ENCODE assay signal across 8 mouse cellular contexts in genomic region chr10:24635331-24635815, GRCm38 (mm10). TPM values are rescaled to one million over a fixed set of nuclear protein-coding genes. Genes with fewer than 3 reads are reported as not detected.
DNase-seq lines count a peak whose midpoint lies in the region; TF ChIP-seq lines count a peak whose summit lies in the region.

No protein-coding gene starts in this region.

- TF ChIP-seq EP300 in MEL (IDR thresholded peaks at IDR 0.05; ENCODE audit: low read depth in 1 of 2, low read length in 2 of 2), result peak; percentile 33 to 44; a peak in 2 of 4 replicates

- no peak for TF ChIP-seq RAD21 in MEL (IDR thresholded peaks at IDR 0.05; ENCODE audit: low read depth, low read length)

- peak overlapping the region; percentile 55 for H3K9ac ChIP-seq in MEL (ENCODE audit: control insufficient read depth, low read depth, low read length, poor library complexity, severe bottlenecking)

- H3K4me1 ChIP-seq in kidney, adult 2 months (ENCODE audit: control insufficient read depth, insufficient read depth, low read length), result peaks cover 2% of the 10 kb centered on the region; the same call in 1 of the 2 replicates
- peaks cover 3 to 9% of the 10 kb centered on the region in 2 experiments for H3K4me1 ChIP-seq in MEL (ENCODE audit: control insufficient read depth in 1 of 2, insufficient read depth in 2 of 2, low read length in 2 of 2)

- H3K79me2 ChIP-seq in MEL (ENCODE audit: control insufficient read depth, insufficient read depth, low read length, poor library complexity), result no peaks in the 10 kb centered on the region

- no peaks in the 10 kb centered on the region for H3K36me3 ChIP-seq in kidney, adult 2 months (ENCODE audit: control insufficient read depth, insufficient read depth, low read length)
- peaks cover 0 to under 1% of the 10 kb centered on the region in 2 experiments; a peak in 2 of 4 replicates for H3K36me3 ChIP-seq in MEL (ENCODE audit: control insufficient read depth in 1 of 2, insufficient read depth in 2 of 2, low read length in 2 of 2)
- H3K36me3 ChIP-seq in splenic B cell, adult 2 months (ENCODE audit: control insufficient read depth, insufficient read depth, low read length, poor library complexity, severe bottlenecking), result no peaks in the 10 kb centered on the region

- H3K27ac ChIP-seq in kidney, adult 2 months (ENCODE audit: insufficient read depth, low read depth, low read length), result no peak overlapping the region
- peak overlapping the region; percentile 61 for H3K27ac ChIP-seq in MEL (ENCODE audit: control insufficient read depth, low read depth, low read length)

- 76% methylated on average over 11 of the region's 11 CpGs for WGBS in kidney, adult 2 months
- 27% methylated on average over 11 of the region's 11 CpGs for WGBS in large intestine, adult 2 months

- TF ChIP-seq POLR2A in kidney, adult 2 months (IDR thresholded peaks at IDR 0.05; ENCODE audit: low read depth, low read length), result no peak
- 0 out of 4 replicates have a peak, but pooled peaks of 1 of the 2 experiments have one; percentile 42 for TF ChIP-seq POLR2A in MEL (IDR thresholded peaks at IDR 0.05; ENCODE audit: control insufficient read depth in 1 of 2, insufficient read depth in 1 of 2, low read depth in 1 of 2, low read length in 2 of 2, poor library complexity in 1 of 2)

- no peak overlapping the region for H3K4me3 ChIP-seq in kidney, adult 2 months (ENCODE audit: insufficient read depth, low read depth, low read length)
- H3K4me3 ChIP-seq in MEL (ENCODE audit: control insufficient read depth in 1 of 2, insufficient read depth in 1 of 2, low read depth in 2 of 2, low read length in 2 of 2), result peak overlapping the region; percentile 54 to 69

- TF ChIP-seq CTCF in kidney, adult 2 months (conservative IDR thresholded peaks at IDR 0.05; ENCODE audit: insufficient read depth, insufficient read length, low read depth, low read length), result no peak
- no peak; a peak in 1 of 6 replicates for TF ChIP-seq CTCF in MEL (IDR thresholded peaks at IDR 0.05 in 2 of 3, conservative IDR thresholded peaks at IDR 0.05 in 1 of 3; ENCODE audit: control insufficient read depth in 1 of 3, insufficient read depth in 1 of 3, low read depth in 2 of 3, low read length in 3 of 3, poor library complexity in 1 of 3, severe bottlenecking in 1 of 3)

- peak; percentile 19 for DNase-seq in kidney, adult 2 months
- DNase-seq in kidney, adult 11 months, result no peak
- DNase-seq in MEL (ENCODE audit: low read depth, low spot score), result peak; percentile 86
- DNase-seq in large intestine, adult 2 months (ENCODE audit: low read depth, low spot score), result peak; percentile 66
- peak; percentile 39 for DNase-seq in splenic B cell, adult 2 months (ENCODE audit: low read depth, low spot score)
- no peak for DNase-seq in cerebellum, adult 9-10 months
- no peak for DNase-seq in gastrocnemius, adult 8-10 months (ENCODE audit: low spot score in 2 of 2)
- no peak for DNase-seq in cerebellum, adult 11 months

- no peaks in the 10 kb centered on the region for H3K27me3 ChIP-seq in kidney, adult 2 months (replicated peaks; ENCODE audit: control insufficient read depth, insufficient read depth, low read length)
- no peaks in the 10 kb centered on the region for H3K27me3 ChIP-seq in MEL (ENCODE audit: control insufficient read depth in 1 of 2, insufficient read depth in 2 of 2, low read length in 2 of 2)
- no peaks in the 10 kb centered on the region for H3K27me3 ChIP-seq in splenic B cell, adult 2 months (ENCODE audit: control insufficient read depth, insufficient read depth, low read length, poor library complexity, severe bottlenecking)

- no peaks in the 10 kb centered on the region for H3K9me3 ChIP-seq in MEL (replicated peaks; ENCODE audit: insufficient read depth, low read length)

TF ChIP-seq in MEL, 35 proteins besides CTCF, POLR2A, EP300 and RAD21:
- TF ChIP-seq BHLHE40 (IDR thresholded peaks at IDR 0.05; ENCODE audit: borderline replicate concordance, low read depth, low read length), result no peak
- TF ChIP-seq GABPA (IDR thresholded peaks at IDR 0.05; ENCODE audit: low read depth, low read length), result no peak
- no peak; the same call in 1 of the 2 replicates for TF ChIP-seq MAZ (IDR thresholded peaks at IDR 0.05; ENCODE audit: low read depth, low read length)
- peak; percentile 53; the same call in 1 of the 2 replicates for TF ChIP-seq ELF1 (IDR thresholded peaks at IDR 0.05; ENCODE audit: low read depth, low read length)
- no peak for TF ChIP-seq TBP (IDR thresholded peaks at IDR 0.05; ENCODE audit: low read depth, low read length)
- no peak for TF ChIP-seq E2F4 (IDR thresholded peaks at IDR 0.05; ENCODE audit: borderline replicate concordance, low read depth, low read length)
- peak; percentile 27; the same call in 1 of the 2 replicates for TF ChIP-seq RCOR1 (IDR thresholded peaks at IDR 0.05; ENCODE audit: low read depth, low read length)
- 0 out of 2 replicates have a peak, but pooled peaks have one; percentile 22 for TF ChIP-seq GATA1 (IDR thresholded peaks at IDR 0.05; ENCODE audit: low read depth, low read length)
- no peak for TF ChIP-seq CHD1 (IDR thresholded peaks at IDR 0.05; ENCODE audit: low read depth, low read length)
- 0 out of 4 replicates have a peak, but pooled peaks of 1 of the 2 experiments have one; percentile 56 for TF ChIP-seq USF2 (IDR thresholded peaks at IDR 0.05; ENCODE audit: borderline replicate concordance in 1 of 2, insufficient read depth in 1 of 2, low read depth in 1 of 2, low read length in 2 of 2)
- TF ChIP-seq POLR2AphosphoS5 (IDR thresholded peaks at IDR 0.05; ENCODE audit: borderline replicate concordance, low read depth, low read length), result no peak
- TF ChIP-seq USF1 (IDR thresholded peaks at IDR 0.05; ENCODE audit: low read depth, low read length), result peak; percentile 88
- TF ChIP-seq MXI1 (IDR thresholded peaks at IDR 0.05; ENCODE audit: low read depth, low read length), result peak; percentile 90
- no peak for TF ChIP-seq KAT2A (conservative IDR thresholded peaks at IDR 0.05; ENCODE audit: low read depth, low read length)
- TF ChIP-seq ZNF384 (IDR thresholded peaks at IDR 0.05; ENCODE audit: low read depth, low read length), result no peak
- peak; percentile 56 for TF ChIP-seq ETS1 (IDR thresholded peaks at IDR 0.05; ENCODE audit: low read depth, low read length)
- peak; percentile 47 for TF ChIP-seq NELFE (IDR thresholded peaks at IDR 0.05; ENCODE audit: low read depth, low read length)
- TF ChIP-seq JUND (IDR thresholded peaks at IDR 0.05; ENCODE audit: low read depth, low read length), result no peak
- TF ChIP-seq HCFC1 (IDR thresholded peaks at IDR 0.05; ENCODE audit: low read depth, low read length), result peak; percentile 47
- peak; percentile 58; the same call in 1 of the 2 replicates for TF ChIP-seq MYC (IDR thresholded peaks at IDR 0.05; ENCODE audit: low read depth, low read length)
- no peak for TF ChIP-seq UBTF (IDR thresholded peaks at IDR 0.05; ENCODE audit: borderline replicate concordance, insufficient read depth, low read depth, low read length)
- TF ChIP-seq TCF12 (IDR thresholded peaks at IDR 0.05; ENCODE audit: low read depth, low read length), result no peak
- TF ChIP-seq TAL1 (IDR thresholded peaks at IDR 0.05; ENCODE audit: low read length), result no peak
- no peak for TF ChIP-seq ZC3H11A (IDR thresholded peaks at IDR 0.05; ENCODE audit: low read depth, low read length)
- no peak for TF ChIP-seq SMC3 (IDR thresholded peaks at IDR 0.05; ENCODE audit: low read depth, low read length)
- TF ChIP-seq SIN3A (IDR thresholded peaks at IDR 0.05; ENCODE audit: low read length), result peak; percentile 78
- TF ChIP-seq ZMIZ1 (IDR thresholded peaks at IDR 0.05; ENCODE audit: low read depth, low read length), result peak; percentile 44; the same call in 1 of the 2 replicates
- no peak for TF ChIP-seq MAFK (IDR thresholded peaks at IDR 0.05; ENCODE audit: borderline replicate concordance, low read depth, low read length)
- no peak for TF ChIP-seq POLR2AphosphoS2 (IDR thresholded peaks at IDR 0.05; ENCODE audit: low read length)
- peak; percentile 41; the same call in 1 of the 2 replicates for TF ChIP-seq NRF1 (IDR thresholded peaks at IDR 0.05; ENCODE audit: insufficient read depth, low read depth, low read length, poor library complexity, severe bottlenecking)
- no peak for TF ChIP-seq CHD2 (IDR thresholded peaks at IDR 0.05; ENCODE audit: low read length)
- no peak for TF ChIP-seq MEF2A (IDR thresholded peaks at IDR 0.05; ENCODE audit: extremely low read depth, insufficient replicate concordance, low read depth, low read length, poor library complexity, severe bottlenecking)
- TF ChIP-seq ZKSCAN1 (IDR thresholded peaks at IDR 0.05; ENCODE audit: low read depth, low read length), result no peak
- no peak for TF ChIP-seq MYB (IDR thresholded peaks at IDR 0.05; ENCODE audit: low read depth, low read length)
- TF ChIP-seq MAX (IDR thresholded peaks at IDR 0.05; ENCODE audit: low read length), result peak; percentile 97

RNA-seq across cellular contexts. Expression of gene Ccn2, which starts 40.1 kb away (rescaled TPM):
- polyA plus RNA-seq in kidney, adult 2 months (2012; rRNA removed), result 115 and 153 TPM in 2 replicates
- not detected in 2 replicates for total RNA-seq in MEL (2012; rRNA removed)
- polyA plus RNA-seq in MEL (2012; ENCODE audit: insufficient read depth in 1 of 2, insufficient read length in 2 of 2, low read depth in 1 of 2, low replicate concordance in 2 of 2, missing spikeins in 1 of 2), result not detected
- 10.5 and 14.0 TPM in 2 replicates for polyA plus RNA-seq in large intestine, adult 2 months (2012; rRNA removed)
- 10 to 100 TPM in 3 of 4 experiments, 1 to 10 TPM in 1; 9.3 to 17.5 (median 16.5) TPM for total RNA-seq in gastrocnemius, adult 8-10 months (2022)

Comparison
In these comparisons a context has a peak if more than half of its experiments do, and no peak if none do; other contexts are left out.
1. DNase-seq: peak in kidney, adult 2 months (single experiment), MEL (single experiment), large intestine, adult 2 months (single experiment) and splenic B cell, adult 2 months (single experiment); none in kidney, adult 11 months (single experiment), cerebellum, adult 9-10 months (single experiment), gastrocnemius, adult 8-10 months (0 of 2) and cerebellum, adult 11 months (single experiment).
2. RNA of gene Ccn2, which starts 40.1 kb away (polyA plus RNA-seq): 115 to 153 TPM in kidney, adult 2 months and 10.5 to 14.0 TPM in large intestine, adult 2 months; not detected in MEL; every median in the first group is over 10 times any median in the second.